Mouse (Mus musculus): Measurements from ENCODE around the gene Adh4. TPM values are rescaled to one million over a fixed set of nuclear protein-coding genes. Genes with fewer than 3 reads are reported as not detected.

The Adh4 gene
- total and polyA plus RNA-seq, 2 experiments from 2014 or later, result not detected

DNA sequence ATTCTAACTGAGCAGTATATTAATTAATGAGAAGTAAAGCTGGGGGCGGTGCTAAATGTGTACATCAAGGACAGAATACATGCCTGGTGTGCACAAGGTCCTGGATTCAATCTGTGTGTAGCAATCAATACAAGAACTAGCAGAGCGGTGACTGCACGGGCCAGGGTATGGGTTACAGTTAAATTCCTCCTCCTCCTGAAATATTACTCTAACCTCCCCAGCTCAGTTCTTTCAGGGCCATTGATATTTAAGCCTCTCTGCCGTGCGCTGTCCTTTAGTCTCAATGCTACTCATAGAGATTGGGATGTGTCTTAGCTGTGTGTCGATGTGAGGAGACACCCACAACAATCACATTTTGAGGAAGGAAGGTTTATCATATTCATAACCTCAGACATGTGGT lies 28.1 kb upstream of the Adh4 start:
- ATAC-seq, result no peak
- TF ChIP-seq CTCF (IDR thresholded peaks at IDR 0.05; ENCODE audit: low read depth), result no peak
- H3K36me3 ChIP-seq (ENCODE audit: insufficient read depth, low read length), result no peaks in the 10 kb centered on the region

DNA sequence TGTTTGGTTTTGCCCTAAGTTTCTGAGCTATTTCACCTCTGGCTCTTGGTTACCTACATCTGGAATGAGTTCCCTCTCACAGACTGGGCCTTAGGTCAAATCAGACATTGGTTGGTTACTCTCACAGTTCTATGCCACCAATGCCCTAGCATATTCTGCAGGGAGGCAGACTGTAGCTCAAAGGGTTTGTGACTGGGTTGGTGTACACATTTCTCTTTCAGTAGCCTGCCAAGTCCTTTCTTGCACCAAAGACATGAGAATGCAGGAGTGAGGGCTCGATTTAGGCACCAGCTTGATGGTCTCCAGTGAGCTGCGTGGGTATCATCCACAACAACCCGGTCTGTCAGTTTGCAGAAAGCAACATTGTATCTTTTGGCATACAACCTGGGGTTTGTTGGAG lies 10.4 kb upstream of the Adh4 start:
- Histone ChIP-seq H3K27ac (no peak overlapping the region), H3K4me1 (ENCODE audit: insufficient read depth, low read length) (no peaks in the 10 kb centered on the region), H3K4me3 (ENCODE audit: low read length) (no peak overlapping the region), H3K36me3 (ENCODE audit: insufficient read depth, low read length) (no peaks in the 10 kb centered on the region), H3K27me3 (ENCODE audit: insufficient read depth, low read length) (no peaks in the 10 kb centered on the region), H3K9ac (replicated peaks; ENCODE audit: low read length) (no peak overlapping the region), H3K9me3 (ENCODE audit: low read length) (no peaks in the 10 kb centered on the region), H3K4me2 (ENCODE audit: low read depth, low read length) (no peak overlapping the region)
- DNase-seq (ENCODE audit: low spot score) (no peak), ATAC-seq (no peak)
- no peak for TF ChIP-seq CTCF (IDR thresholded peaks at IDR 0.05; ENCODE audit: low read depth)
- 68% methylated on average over 3 of the region's 3 CpGs for WGBS

More for the DNA sequence above, 28.1 kb upstream of the Adh4 start:
- Histone ChIP-seq H3K4me2 (ENCODE audit: low read depth, low read length) (no peak overlapping the region), H3K4me3 (ENCODE audit: low read length) (no peak overlapping the region), H3K9me3 (ENCODE audit: low read length) (no peaks in the 10 kb centered on the region), H3K27ac (no peak overlapping the region), H3K9ac (replicated peaks; ENCODE audit: low read length) (no peak overlapping the region), H3K4me1 (ENCODE audit: insufficient read depth, low read length) (no peaks in the 10 kb centered on the region), H3K27me3 (ENCODE audit: insufficient read depth, low read length) (no peaks in the 10 kb centered on the region)
- WGBS, result 93% methylated on average over 6 of the region's 6 CpGs
- no peak for DNase-seq (ENCODE audit: low spot score)

DNA sequence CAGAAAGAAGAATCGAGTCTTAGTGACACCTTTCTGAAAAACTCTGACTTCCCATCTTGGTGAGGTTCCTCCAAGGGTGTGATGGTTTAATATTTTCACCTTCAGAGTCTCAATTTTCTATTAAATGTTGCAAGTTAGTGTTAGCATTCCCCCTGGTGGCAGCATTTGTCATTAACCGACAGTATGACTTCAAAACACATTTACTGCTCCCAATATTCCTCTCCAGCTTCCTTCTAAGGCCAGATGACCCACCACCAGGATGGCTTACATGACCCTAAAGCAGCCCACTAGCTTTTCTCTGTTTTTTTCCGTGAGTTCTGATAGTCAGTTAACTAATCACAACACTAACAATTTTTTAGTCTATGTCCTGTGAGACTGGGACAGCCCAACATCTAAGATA lies 9.9 kb upstream of the Adh4 start:
- no peaks in the 10 kb centered on the region for H3K36me3 ChIP-seq (ENCODE audit: insufficient read depth, low read length)
- H3K4me3 ChIP-seq (ENCODE audit: low read length), result no peak overlapping the region
- ATAC-seq (no peak), DNase-seq (ENCODE audit: low spot score) (peak; percentile 76)
- H3K9me3 ChIP-seq (ENCODE audit: low read length), result no peaks in the 10 kb centered on the region
- peak; percentile 76 for TF ChIP-seq CTCF (IDR thresholded peaks at IDR 0.05; ENCODE audit: low read depth)
- H3K27me3 ChIP-seq (ENCODE audit: insufficient read depth, low read length), result no peaks in the 10 kb centered on the region
- H3K4me2 ChIP-seq (ENCODE audit: low read depth, low read length), result no peak overlapping the region
- no peak overlapping the region for H3K27ac ChIP-seq
- H3K9ac ChIP-seq (replicated peaks; ENCODE audit: low read length), result no peak overlapping the region
- no peaks in the 10 kb centered on the region for H3K4me1 ChIP-seq (ENCODE audit: insufficient read depth, low read length)
- 51% methylated on average over 3 of the region's 3 CpGs for WGBS

DNA sequence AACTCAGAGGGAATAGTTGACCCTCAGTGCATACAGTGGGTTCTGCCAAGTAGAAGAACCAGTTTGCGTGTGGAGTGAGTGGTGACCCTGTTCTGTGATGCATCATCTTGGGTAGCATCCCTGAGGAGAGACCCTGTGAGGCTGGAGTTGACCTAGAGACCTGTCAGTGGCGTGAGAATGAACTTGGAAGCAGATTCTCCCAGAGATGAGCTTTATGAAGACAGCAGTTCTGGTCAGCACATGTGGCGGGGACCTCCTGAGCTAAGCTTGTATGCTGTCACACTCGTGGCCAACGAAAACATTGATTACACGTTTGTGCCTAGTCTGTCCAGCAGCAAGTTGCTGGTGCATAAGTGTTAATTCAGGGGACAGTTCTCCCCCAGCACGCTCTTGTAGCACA lies 9.4 kb upstream of the Adh4 start:
- ATAC-seq (no peak), DNase-seq (ENCODE audit: low spot score) (no peak)
- Histone ChIP-seq H3K9me3 (ENCODE audit: low read length) (no peaks in the 10 kb centered on the region), H3K4me1 (ENCODE audit: insufficient read depth, low read length) (no peaks in the 10 kb centered on the region), H3K27ac (no peak overlapping the region), H3K27me3 (ENCODE audit: insufficient read depth, low read length) (no peaks in the 10 kb centered on the region), H3K36me3 (ENCODE audit: insufficient read depth, low read length) (no peaks in the 10 kb centered on the region), H3K9ac (replicated peaks; ENCODE audit: low read length) (no peak overlapping the region), H3K4me3 (ENCODE audit: low read length) (no peak overlapping the region), H3K4me2 (ENCODE audit: low read depth, low read length) (no peak overlapping the region)
- WGBS, result 84% methylated on average over 7 of the region's 7 CpGs
- no peak for TF ChIP-seq CTCF (IDR thresholded peaks at IDR 0.05; ENCODE audit: low read depth)

DNA sequence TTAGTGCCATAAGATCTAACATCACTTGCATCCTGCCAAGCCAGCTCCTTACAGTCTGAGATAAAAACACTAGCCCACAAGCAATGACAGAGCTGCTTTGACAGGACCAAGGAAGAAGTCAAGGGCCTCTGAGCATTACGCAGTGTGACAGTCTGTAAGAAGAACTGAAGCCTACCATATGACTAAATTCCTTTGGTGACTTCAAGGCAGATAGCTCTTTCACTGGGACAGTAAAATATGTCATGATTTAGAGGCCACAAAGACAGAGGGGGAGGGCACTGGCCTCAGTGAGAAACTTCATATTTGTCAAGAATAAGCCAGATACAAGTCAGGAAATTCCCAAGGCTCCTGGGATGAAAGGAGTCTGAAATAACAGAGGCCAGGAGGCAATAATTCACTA lies 7.3 kb upstream of the Adh4 start:
- Histone ChIP-seq H3K27me3 (ENCODE audit: insufficient read depth, low read length) (no peaks in the 10 kb centered on the region), H3K4me3 (ENCODE audit: low read length) (no peak overlapping the region), H3K36me3 (ENCODE audit: insufficient read depth, low read length) (no peaks in the 10 kb centered on the region), H3K27ac (no peak overlapping the region), H3K9ac (replicated peaks; ENCODE audit: low read length) (no peak overlapping the region), H3K9me3 (ENCODE audit: low read length) (no peaks in the 10 kb centered on the region), H3K4me2 (ENCODE audit: low read depth, low read length) (no peak overlapping the region), H3K4me1 (ENCODE audit: insufficient read depth, low read length) (no peaks in the 10 kb centered on the region)
- WGBS, result 97% methylated on average over 1 of the region's 1 CpGs
- no peak for TF ChIP-seq CTCF (IDR thresholded peaks at IDR 0.05; ENCODE audit: low read depth)
- ATAC-seq (no peak), DNase-seq (ENCODE audit: low spot score) (no peak)

DNA sequence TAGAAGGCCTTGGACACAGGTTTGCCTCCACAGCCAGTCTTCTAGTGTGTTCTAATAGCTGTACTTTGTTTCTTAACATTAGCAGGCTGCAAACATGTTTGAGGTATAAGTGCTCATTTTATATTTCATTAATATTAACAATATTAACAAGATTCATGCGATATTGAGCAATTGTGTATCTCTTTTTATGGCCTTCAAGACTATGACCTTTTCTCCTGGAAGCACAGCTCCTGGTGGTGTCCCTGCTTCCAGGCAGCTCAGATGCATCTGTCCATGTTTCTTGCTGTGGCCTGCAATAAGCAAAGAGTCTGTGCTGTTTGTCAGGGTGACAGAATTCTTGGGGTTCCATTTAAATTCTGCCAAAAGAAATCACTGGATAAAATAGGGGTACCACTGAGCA lies 5.7 kb upstream of the Adh4 start:
- no peak for TF ChIP-seq CTCF (IDR thresholded peaks at IDR 0.05; ENCODE audit: low read depth)
- no peaks in the 10 kb centered on the region for H3K36me3 ChIP-seq (ENCODE audit: insufficient read depth, low read length)
- H3K4me2 ChIP-seq (ENCODE audit: low read depth, low read length), result no peak overlapping the region
- H3K27ac ChIP-seq, result no peak overlapping the region
- no peak overlapping the region for H3K4me3 ChIP-seq (ENCODE audit: low read length)
- ATAC-seq, result no peak
- no peaks in the 10 kb centered on the region for H3K27me3 ChIP-seq (ENCODE audit: insufficient read depth, low read length)
- no peak overlapping the region for H3K9ac ChIP-seq (replicated peaks; ENCODE audit: low read length)
- no peaks in the 10 kb centered on the region for H3K9me3 ChIP-seq (ENCODE audit: low read length)
- H3K4me1 ChIP-seq (ENCODE audit: insufficient read depth, low read length), result no peaks in the 10 kb centered on the region
- no peak for DNase-seq (ENCODE audit: low spot score)
- 89% methylated on average over 1 of the region's 1 CpGs for WGBS

DNA sequence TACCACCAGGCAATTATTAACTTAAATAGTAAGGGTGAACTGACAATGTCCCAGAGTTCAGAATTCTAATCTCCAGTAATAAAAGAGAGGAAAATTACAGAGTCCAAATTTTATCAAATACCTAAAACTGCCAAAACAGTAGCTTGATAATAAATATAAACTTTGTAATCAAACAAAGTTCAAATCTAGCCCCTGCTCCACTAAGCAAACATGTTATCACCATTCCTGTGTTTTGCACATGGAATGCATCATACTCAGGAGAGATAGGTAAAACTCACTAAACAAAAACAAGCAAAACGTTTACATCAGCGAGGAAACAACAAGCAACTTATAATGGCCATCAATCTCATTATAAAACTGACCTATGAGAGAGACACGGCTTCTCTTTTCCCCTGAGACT lies 5.1 kb upstream of the Adh4 start:
- Histone ChIP-seq H3K4me3 (ENCODE audit: low read length) (no peak overlapping the region), H3K9ac (replicated peaks; ENCODE audit: low read length) (no peak overlapping the region), H3K4me2 (ENCODE audit: low read depth, low read length) (no peak overlapping the region), H3K27ac (no peak overlapping the region), H3K4me1 (ENCODE audit: insufficient read depth, low read length) (no peaks in the 10 kb centered on the region), H3K27me3 (ENCODE audit: insufficient read depth, low read length) (no peaks in the 10 kb centered on the region), H3K9me3 (ENCODE audit: low read length) (no peaks in the 10 kb centered on the region), H3K36me3 (ENCODE audit: insufficient read depth, low read length) (no peaks in the 10 kb centered on the region)
- WGBS, result 72% methylated on average over 3 of the region's 3 CpGs
- no peak for TF ChIP-seq CTCF (IDR thresholded peaks at IDR 0.05; ENCODE audit: low read depth)
- DNase-seq (ENCODE audit: low spot score) (no peak), ATAC-seq (no peak)
